Mouse (Mus musculus) hindbrain, embryonic 11.5 days (tissue): ENCODE measurements around the gene Kcnq1. TPM values are rescaled to one million over a fixed set of nuclear protein-coding genes. Genes with fewer than 3 reads are reported as not detected.

Source experiments
- ATAC-seq: fragments of 200-750 bp; cut with Nextera tagmentation; 2 replicates; pipeline ENCODE4 v1.8.0; 2017; ENCODE audit warnings: mild to moderate bottlenecking, moderate TSS enrichment, moderate library complexity; ENCODE audit not compliant: low FRiP score
- DNase-seq: peaks from one replicate; pipeline ENCODE4 v3.0.0-alpha.2; 2015; ENCODE audit warnings: low spot score
- H3K27ac ChIP-seq: fragments of 300-500 bp; sonication (generic); 2 replicates; pipeline ENCODE4 v1.5.1; 2014; ENCODE audit warnings: mild to moderate bottlenecking, low read depth, low read length
- H3K27me3 ChIP-seq: fragments of 300-500 bp; sonication (generic); 2 replicates; pipeline ENCODE4 v1.6.1; 2014; ENCODE audit warnings: mild to moderate bottlenecking, low read length, moderate library complexity, mixed read lengths; ENCODE audit not compliant: control insufficient read depth, insufficient read depth
- H3K36me3 ChIP-seq: fragments of 300-500 bp; sonication (generic); 2 replicates; pipeline ENCODE4 v1.6.1; 2014; ENCODE audit warnings: mild to moderate bottlenecking, low read length, moderate library complexity, mixed read lengths; ENCODE audit not compliant: control insufficient read depth, insufficient read depth
- H3K4me1 ChIP-seq: fragments of 300-500 bp; sonication (generic); replicated peaks from 2 replicates; pipeline ENCODE4 v1.6.1; 2014; ENCODE audit warnings: low read length, mixed read lengths; ENCODE audit not compliant: control insufficient read depth, insufficient read depth
- H3K4me2 ChIP-seq: fragments of 300-500 bp; sonication (generic); replicated peaks from 2 replicates; pipeline ENCODE4 v1.6.1; 2014; ENCODE audit warnings: mild to moderate bottlenecking, low read depth, low read length
- H3K4me3 ChIP-seq: fragments of 300-500 bp; sonication (generic); 2 replicates; pipeline ENCODE4 v1.5.1; 2014; ENCODE audit warnings: low read depth, low read length
- H3K9ac ChIP-seq: fragments of 300-500 bp; sonication (generic); 2 replicates; pipeline ENCODE4 v1.6.1; 2014; ENCODE audit warnings: low read depth, low read length
- H3K9me3 ChIP-seq: fragments of 300-500 bp; sonication (generic); 2 replicates; pipeline ENCODE4 v1.6.1; 2016; ENCODE audit warnings: low read length; ENCODE audit not compliant: control insufficient read depth
- WGBS: fragments of 180-500 bp; shearing (Covaris S2); extraction: QIAGEN DNeasy Blood & Tissue Kit; methylation state at CpG from one replicate; pipeline ENCODE4 v1.1.7; 2014; 5-methylcytosine and 5-hydroxymethylcytosine counted together
- polyA plus RNA-seq: library from polyadenylated mRNA; unstranded; fragments of >200 nt; fragmentation: Nextera tagmentation; extraction: Ambion mirVana; gene quantifications from 2 replicates; pipeline ENCODE4 v1.2.1, GENCODE M21; 2014

Kcnq1 gene
- polyA plus RNA-seq, 1 experiment from 2014 or later = 1.7 TPM

DNA sequence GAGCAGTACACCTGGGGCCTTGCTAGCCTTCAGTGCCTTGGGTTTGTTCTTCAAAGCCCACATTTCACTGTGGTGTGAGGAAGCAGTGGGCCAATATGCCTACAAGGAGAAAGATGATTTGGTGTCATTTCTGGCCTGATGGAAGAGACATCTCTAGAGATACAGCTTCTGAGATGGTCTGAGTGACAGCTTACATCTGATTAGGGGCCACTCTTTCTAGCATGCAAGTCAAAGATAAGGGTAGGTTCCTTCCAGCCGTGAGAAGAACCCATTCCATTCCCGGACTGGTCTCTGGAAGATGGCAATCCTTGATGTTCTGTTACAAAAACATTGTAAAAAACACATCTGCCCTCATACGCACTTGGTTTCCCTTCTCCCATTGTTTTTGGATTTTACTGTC is 63.2 kb downstream of the Kcnq1 start:
- 90% methylated on average over 3 of the region's 3 CpGs for WGBS
- H3K36me3 ChIP-seq = no peaks in the 10 kb centered on the region
- H3K27me3 ChIP-seq = no peaks in the 10 kb centered on the region
- no peak overlapping the region for H3K27ac ChIP-seq
- no peak for DNase-seq
- no peak for ATAC-seq
- no peak overlapping the region for H3K9ac ChIP-seq
- H3K4me2 ChIP-seq = no peak overlapping the region
- H3K4me3 ChIP-seq = no peak overlapping the region
- H3K4me1 ChIP-seq = no peaks in the 10 kb centered on the region
- H3K9me3 ChIP-seq = no peaks in the 10 kb centered on the region

DNA sequence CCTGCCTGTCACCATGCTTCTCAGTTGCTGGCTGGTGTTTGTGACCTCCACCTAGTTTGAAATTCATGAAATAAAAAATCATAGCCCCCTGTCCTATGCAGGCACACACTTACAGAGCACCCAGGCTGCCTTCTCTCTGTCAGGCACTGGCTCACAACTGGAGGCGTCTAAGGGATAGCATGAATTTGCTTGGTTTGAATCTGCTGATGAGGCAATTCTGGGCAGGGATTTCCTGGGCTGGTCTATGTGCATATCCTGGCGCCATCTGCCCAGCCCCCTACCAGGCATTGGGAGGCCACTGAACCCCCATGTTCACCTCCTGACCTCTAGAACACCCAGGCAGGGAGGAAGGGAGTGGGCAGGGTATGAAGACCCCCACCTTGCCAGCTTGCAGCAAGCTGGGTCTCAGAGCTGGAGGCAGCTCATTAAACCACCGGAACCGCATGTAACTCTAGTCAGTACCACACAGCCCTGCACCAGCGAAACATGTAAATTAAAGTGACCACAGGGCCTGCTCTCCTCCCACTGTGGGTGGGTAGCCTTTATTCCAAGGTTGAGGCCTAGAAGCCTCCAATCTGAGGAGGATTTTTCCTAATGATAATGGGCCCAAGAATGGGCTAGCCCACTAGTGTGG is 66.9 kb downstream of the Kcnq1 start:
- no peak overlapping the region for H3K4me2 ChIP-seq
- WGBS = 74% methylated on average over 5 of the region's 5 CpGs

DNA sequence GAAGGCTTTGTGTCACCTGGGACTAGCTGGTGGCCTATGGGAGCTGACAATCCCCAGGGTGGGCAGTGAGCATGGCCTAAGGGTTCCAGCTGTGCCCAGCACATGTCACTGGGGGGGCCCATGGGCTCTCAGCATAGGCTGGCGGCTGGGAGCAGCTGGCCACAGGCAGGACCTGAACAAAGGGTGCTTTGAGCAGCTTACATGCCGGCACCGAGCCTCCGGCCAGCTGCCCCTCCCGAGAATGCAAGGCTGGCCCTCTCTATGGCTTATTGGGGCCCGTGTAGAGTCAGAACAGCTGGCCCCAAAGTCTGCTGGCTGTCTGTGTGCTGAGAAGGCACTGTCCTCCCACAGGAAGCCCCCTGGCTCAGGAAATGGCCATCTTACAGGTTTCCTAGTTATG is 68.5 kb downstream of the Kcnq1 start:
- Histone ChIP-seq H3K9me3 (no peaks in the 10 kb centered on the region), H3K4me3 (no peak overlapping the region), H3K4me1 (no peaks in the 10 kb centered on the region; the same call in 1 of the 2 replicates), H3K36me3 (no peaks in the 10 kb centered on the region), H3K27ac (no peak overlapping the region), H3K27me3 (no peaks in the 10 kb centered on the region), H3K4me2 (no peak overlapping the region), H3K9ac (no peak overlapping the region)
- WGBS = 44% methylated on average over 6 of the region's 6 CpGs
- DNase-seq (peak; percentile 26), ATAC-seq (no peak)

More for the DNA sequence above, 66.9 kb downstream of the Kcnq1 start:
- H3K27me3 ChIP-seq = no peaks in the 10 kb centered on the region
- DNase-seq (no peak), ATAC-seq (no peak)
- H3K4me3 ChIP-seq = no peak overlapping the region
- H3K4me1 ChIP-seq = no peaks in the 10 kb centered on the region
- H3K9me3 ChIP-seq = no peaks in the 10 kb centered on the region
- no peak overlapping the region for H3K9ac ChIP-seq
- no peaks in the 10 kb centered on the region for H3K36me3 ChIP-seq
- no peak overlapping the region for H3K27ac ChIP-seq

DNA sequence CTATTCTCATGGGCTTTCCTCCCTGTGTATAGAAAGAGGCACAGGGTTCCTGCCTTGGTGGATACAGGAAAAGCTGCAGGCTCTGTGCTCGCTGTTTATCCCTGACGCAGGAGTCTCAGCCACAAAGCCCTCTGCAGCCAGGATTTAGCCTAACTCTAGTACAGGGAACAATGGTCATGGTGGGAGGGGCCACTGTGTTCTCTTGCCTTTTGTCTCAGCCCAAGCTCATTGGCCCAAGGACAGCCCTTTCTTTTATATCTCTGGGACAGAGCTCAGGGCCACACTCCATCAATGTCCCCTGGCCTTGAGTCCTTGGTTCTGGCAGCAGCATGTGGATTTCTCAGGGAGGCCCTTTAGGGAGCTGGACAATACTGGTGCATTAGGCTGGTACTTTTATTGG is 72.7 kb downstream of the Kcnq1 start:
- peak; percentile 41 for DNase-seq
- 34% methylated on average over 2 of the region's 2 CpGs for WGBS
- H3K9ac ChIP-seq = no peak overlapping the region

DNA sequence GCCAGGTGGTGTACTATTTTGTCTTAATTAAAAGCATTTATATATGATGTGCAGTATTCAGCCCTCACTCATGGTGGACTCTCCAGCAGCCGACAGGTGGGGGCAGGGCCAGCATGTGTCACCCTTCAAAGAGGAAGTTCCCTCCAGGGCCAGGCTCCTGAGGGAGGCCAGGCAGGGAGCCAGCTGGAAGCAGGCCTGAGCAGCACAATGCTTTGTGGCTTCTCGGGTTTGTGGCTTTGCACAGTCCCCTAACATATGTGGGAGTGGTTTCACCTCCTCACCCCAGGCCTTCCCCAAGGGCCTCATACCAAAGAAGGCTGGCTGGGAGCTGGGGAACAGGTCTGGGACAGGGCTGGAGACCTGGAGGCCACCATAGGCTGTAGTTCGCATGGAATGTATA is 74.6 kb downstream of the Kcnq1 start:
- H3K4me3 ChIP-seq = no peak overlapping the region
- H3K9ac ChIP-seq = no peak overlapping the region
- DNase-seq = no peak
- no peaks in the 10 kb centered on the region for H3K27me3 ChIP-seq
- no peaks in the 10 kb centered on the region for H3K36me3 ChIP-seq
- no peak overlapping the region for H3K27ac ChIP-seq
- no peaks in the 10 kb centered on the region; the same call in 1 of the 2 replicates for H3K4me1 ChIP-seq
- no peak for ATAC-seq
- 63% methylated on average over 3 of the region's 3 CpGs for WGBS
- H3K4me2 ChIP-seq = no peak overlapping the region
- no peaks in the 10 kb centered on the region for H3K9me3 ChIP-seq

More for the DNA sequence above, 72.7 kb downstream of the Kcnq1 start:
- Histone ChIP-seq H3K4me3 (no peak overlapping the region), H3K4me1 (no peaks in the 10 kb centered on the region; the same call in 1 of the 2 replicates), H3K27ac (no peak overlapping the region), H3K27me3 (no peaks in the 10 kb centered on the region), H3K4me2 (no peak overlapping the region), H3K9me3 (no peaks in the 10 kb centered on the region), H3K36me3 (no peaks in the 10 kb centered on the region)
- no peak for ATAC-seq

DNA sequence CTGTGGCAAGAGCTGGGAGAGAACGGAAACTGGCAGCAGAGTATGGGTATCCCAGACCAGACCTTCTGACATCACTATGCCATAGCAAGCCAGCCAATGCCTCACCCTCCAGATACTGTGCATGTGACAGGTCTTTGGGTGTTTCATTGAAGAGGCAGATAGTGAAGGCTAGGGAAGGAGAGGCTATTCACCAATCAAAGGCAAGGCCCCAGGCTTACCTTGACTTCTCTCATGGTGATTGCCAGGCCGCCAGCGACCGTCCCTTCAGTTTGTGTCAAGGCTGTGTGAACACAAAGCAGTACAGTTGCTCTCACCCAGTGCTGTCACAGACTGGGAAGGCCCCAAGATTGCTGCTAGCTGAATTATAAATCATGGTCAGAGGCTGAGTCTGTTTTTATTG is 75.1 kb downstream of the Kcnq1 start:
- Histone ChIP-seq H3K27ac (no peak overlapping the region), H3K4me3 (no peak overlapping the region), H3K9ac (no peak overlapping the region), H3K36me3 (no peaks in the 10 kb centered on the region), H3K4me2 (no peak overlapping the region), H3K9me3 (no peaks in the 10 kb centered on the region), H3K27me3 (no peaks in the 10 kb centered on the region), H3K4me1 (no peaks in the 10 kb centered on the region; the same call in 1 of the 2 replicates)
- DNase-seq (no peak), ATAC-seq (no peak)
- WGBS = 90% methylated on average over 4 of the region's 4 CpGs

DNA sequence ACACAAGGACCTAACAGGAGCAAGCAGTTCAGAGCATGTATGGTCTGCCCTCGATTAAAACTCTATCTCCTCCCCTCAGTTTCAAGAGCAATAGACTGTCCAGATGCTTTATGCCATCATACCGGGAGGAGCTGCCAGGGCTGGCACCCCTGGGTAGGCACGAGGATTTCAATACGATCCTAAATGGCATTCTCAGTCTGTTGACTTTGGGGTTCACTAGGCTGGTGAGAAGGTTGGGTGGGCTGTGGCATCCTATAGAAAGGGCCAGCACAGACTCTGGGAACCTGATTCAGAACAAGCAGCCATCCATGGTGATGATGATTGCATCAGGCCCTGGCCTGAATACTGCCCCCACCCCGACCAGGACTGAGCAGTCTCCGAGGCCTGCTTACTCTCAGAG is 79.3 kb downstream of the Kcnq1 start:
- Histone ChIP-seq H3K27me3 (no peaks in the 10 kb centered on the region; the same call in 1 of the 2 replicates), H3K4me2 (no peak overlapping the region), H3K4me1 (no peaks in the 10 kb centered on the region; the same call in 1 of the 2 replicates), H3K4me3 (no peak overlapping the region), H3K9me3 (no peaks in the 10 kb centered on the region), H3K27ac (no peak overlapping the region), H3K9ac (no peak overlapping the region), H3K36me3 (no peaks in the 10 kb centered on the region)
- no peak for ATAC-seq
- WGBS = 82% methylated on average over 6 of the region's 6 CpGs
- no peak for DNase-seq

DNA sequence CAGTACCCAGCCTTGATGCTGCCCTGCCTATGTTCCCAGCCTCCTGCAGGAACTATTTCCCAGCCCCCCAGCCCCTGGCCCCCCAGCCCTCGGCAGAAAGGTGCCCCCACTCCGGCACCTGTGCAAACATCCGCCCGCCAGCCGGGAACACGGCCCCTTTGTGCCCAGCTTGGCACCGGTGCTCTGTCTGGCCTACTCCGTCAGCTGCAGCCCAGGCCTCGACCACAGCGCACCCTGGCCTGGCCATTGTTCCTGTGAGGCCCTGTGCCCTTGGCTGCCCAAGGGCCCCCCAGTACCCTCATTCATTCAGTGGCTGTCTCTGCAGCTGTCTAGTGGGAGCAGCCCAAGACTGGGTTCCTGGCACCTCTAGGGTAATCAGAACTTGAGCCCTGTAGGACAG is 80.2 kb downstream of the Kcnq1 start:
- no peaks in the 10 kb centered on the region for H3K4me1 ChIP-seq
- H3K4me3 ChIP-seq = no peak overlapping the region
- H3K27me3 ChIP-seq = no peaks in the 10 kb centered on the region; the same call in 1 of the 2 replicates
- H3K9ac ChIP-seq = no peak overlapping the region
- WGBS = 81% methylated on average over 8 of the region's 10 CpGs
- H3K27ac ChIP-seq = no peak overlapping the region
- ATAC-seq = no peak
- no peaks in the 10 kb centered on the region for H3K36me3 ChIP-seq
- H3K9me3 ChIP-seq = no peaks in the 10 kb centered on the region
- H3K4me2 ChIP-seq = no peak overlapping the region
- no peak for DNase-seq

DNA sequence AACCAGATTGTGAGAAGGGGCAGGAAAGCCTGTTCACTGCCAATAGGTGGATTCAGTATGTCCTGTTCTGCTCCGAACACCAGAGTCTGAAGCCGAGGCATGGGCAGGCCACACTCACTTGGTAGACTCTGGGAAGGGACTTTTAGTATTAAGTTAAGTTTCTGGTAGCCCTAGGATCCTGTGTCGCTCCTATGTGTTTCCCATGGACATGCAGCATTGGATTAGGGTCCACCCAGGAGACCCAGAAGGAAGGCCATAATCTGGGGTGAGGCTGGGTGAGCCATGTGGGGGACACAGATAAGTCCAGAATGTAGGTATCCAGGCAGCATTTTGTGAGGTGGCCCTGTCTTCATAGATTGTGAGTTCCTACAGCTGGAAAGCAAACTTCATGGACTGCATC is 81.0 kb downstream of the Kcnq1 start:
- Histone ChIP-seq H3K27ac (no peak overlapping the region), H3K9ac (no peak overlapping the region), H3K27me3 (no peaks in the 10 kb centered on the region; the same call in 1 of the 2 replicates), H3K4me1 (no peaks in the 10 kb centered on the region), H3K4me2 (no peak overlapping the region), H3K4me3 (no peak overlapping the region), H3K9me3 (no peaks in the 10 kb centered on the region), H3K36me3 (no peaks in the 10 kb centered on the region)
- no peak for ATAC-seq
- DNase-seq = no peak
- 88% methylated on average over 3 of the region's 3 CpGs for WGBS
